Mouse (Mus musculus): Measurements from ENCODE around the gene Sec22c. TPM values are rescaled to one million over a fixed set of nuclear protein-coding genes. Genes with fewer than 3 reads are reported as not detected.

The Sec22c gene
- 6.2 TPM for polyA plus RNA-seq (2014; fragmentation: Illumina TruSeq; extraction: RNeasy Lipid Tissue Mini Kit (QIAGEN cat#74804); ENCODE audit: low read depth, low replicate concordance)

GRCm38 (mm10) chr9:121704646-121705625 lies at the start of gene Sec22c:
Gene Sec22c, minus strand, starts transcription at chr9:121705490.

GRCm38 (mm10) chr9:121718792-121719318 lies 13.6 kb upstream of the Sec22c start, which contains the start of gene Nktr:
Gene Nktr, plus strand, starts transcription at chr9:121719169.

GRCm38 (mm10) chr9:121709898-121710583 lies 4.8 kb upstream of the Sec22c start, which contains the start of gene Ss18l2:
Gene Ss18l2, plus strand, starts transcription at chr9:121710329.

GRCm38 (mm10) chr9:121642401-121643181 lies 62.7 kb downstream of the Sec22c start, which contains the start of gene Vipr1:
Gene Vipr1, plus strand, starts transcription at chr9:121642716.

GRCm38 (mm10) chr9:121642001-121642400 lies 63.3 kb downstream of the Sec22c start, which contains the start of gene Lyzl4:
Gene Lyzl4, minus strand, starts transcription at chr9:121642096.

Other genes with a start within 250 kb of the Sec22c start
- gene Cck, start 209.8 kb downstream of the Sec22c start, polyA plus RNA-seq (2014; fragmentation: Illumina TruSeq; extraction: RNeasy Lipid Tissue Mini Kit (QIAGEN cat#74804); ENCODE audit: low read depth, low replicate concordance): 10.9 TPM
- gene Lyzl4, start 63.4 kb downstream of the Sec22c start, polyA plus RNA-seq (2014; fragmentation: Illumina TruSeq; extraction: RNeasy Lipid Tissue Mini Kit (QIAGEN cat#74804); ENCODE audit: low read depth, low replicate concordance): not detected
- gene Vipr1, start 62.8 kb downstream of the Sec22c start, polyA plus RNA-seq (2014; fragmentation: Illumina TruSeq; extraction: RNeasy Lipid Tissue Mini Kit (QIAGEN cat#74804); ENCODE audit: low read depth, low replicate concordance): 0.24 TPM
- 77.1 TPM for gene Ss18l2, start 4.8 kb upstream of the Sec22c start, polyA plus RNA-seq (2014; fragmentation: Illumina TruSeq; extraction: RNeasy Lipid Tissue Mini Kit (QIAGEN cat#74804); ENCODE audit: low read depth, low replicate concordance)
- 81.3 TPM for gene Nktr, start 13.7 kb upstream of the Sec22c start, polyA plus RNA-seq (2014; fragmentation: Illumina TruSeq; extraction: RNeasy Lipid Tissue Mini Kit (QIAGEN cat#74804); ENCODE audit: low read depth, low replicate concordance)
- gene Zfp651, start 53.8 kb upstream of the Sec22c start, polyA plus RNA-seq (2014; fragmentation: Illumina TruSeq; extraction: RNeasy Lipid Tissue Mini Kit (QIAGEN cat#74804); ENCODE audit: low read depth, low replicate concordance): 0.08 TPM
- not detected for gene Klhl40, start 72.1 kb upstream of the Sec22c start, polyA plus RNA-seq (2014; fragmentation: Illumina TruSeq; extraction: RNeasy Lipid Tissue Mini Kit (QIAGEN cat#74804); ENCODE audit: low read depth, low replicate concordance)
- gene Hhatl, start 87.0 kb upstream of the Sec22c start, polyA plus RNA-seq (2014; fragmentation: Illumina TruSeq; extraction: RNeasy Lipid Tissue Mini Kit (QIAGEN cat#74804); ENCODE audit: low read depth, low replicate concordance): not detected
- gene Ccdc13, start 134.0 kb upstream of the Sec22c start, polyA plus RNA-seq (2014; fragmentation: Illumina TruSeq; extraction: RNeasy Lipid Tissue Mini Kit (QIAGEN cat#74804); ENCODE audit: low read depth, low replicate concordance): not detected
- 76.6 TPM for gene Higd1a, start 152.9 kb upstream of the Sec22c start, polyA plus RNA-seq (2014; fragmentation: Illumina TruSeq; extraction: RNeasy Lipid Tissue Mini Kit (QIAGEN cat#74804); ENCODE audit: low read depth, low replicate concordance)
- gene Ackr2, start 192.9 kb upstream of the Sec22c start, polyA plus RNA-seq (2014; fragmentation: Illumina TruSeq; extraction: RNeasy Lipid Tissue Mini Kit (QIAGEN cat#74804); ENCODE audit: low read depth, low replicate concordance): 0.32 TPM
- gene Cyp8b1, start 210.8 kb upstream of the Sec22c start, polyA plus RNA-seq (2014; fragmentation: Illumina TruSeq; extraction: RNeasy Lipid Tissue Mini Kit (QIAGEN cat#74804); ENCODE audit: low read depth, low replicate concordance): not detected
- 0.12 TPM for gene Fam198a, start 245.5 kb upstream of the Sec22c start, polyA plus RNA-seq (2014; fragmentation: Illumina TruSeq; extraction: RNeasy Lipid Tissue Mini Kit (QIAGEN cat#74804); ENCODE audit: low read depth, low replicate concordance)